Mouse (Mus musculus) spleen, adult 12 weeks (tissue): Measurements from ENCODE around the gene Nfatc3.

ENCODE experiments used
- DNase-seq: peaks from one replicate; pipeline ENCODE4 v3.0.0; 2022; ENCODE audit warnings: low spot score

Nfatc3 gene

GRCm38 (mm10) chr8:106147868-106148565 is 89.4 kb downstream of the Nfatc3 start:
- no peak for DNase-seq

- DNase-seq = no peak
Observed at GRCm38 (mm10) chr8:106149025-106149424, 90.4 kb downstream of the Nfatc3 start.

GRCm38 (mm10) chr8:106149801-106150652 is 91.4 kb downstream of the Nfatc3 start, which contains the start of gene Pla2g15:
Pla2g15 (plus strand) TSS chr8:106150399.
- DNase-seq = peak; percentile 84

GRCm38 (mm10) chr8:106150653-106151000 is 92.0 kb downstream of the Nfatc3 start:
- DNase-seq = no peak

- DNase-seq = no peak
Observed at GRCm38 (mm10) chr8:106151041-106151440, 92.4 kb downstream of the Nfatc3 start.

- DNase-seq = no peak
Observed at GRCm38 (mm10) chr8:106152876-106153275, 94.2 kb downstream of the Nfatc3 start.

GRCm38 (mm10) chr8:106157419-106157818 is 98.8 kb downstream of the Nfatc3 start:
- no peak for DNase-seq

- no peak for DNase-seq
Observed at GRCm38 (mm10) chr8:106158381-106158780, 99.7 kb downstream of the Nfatc3 start.

GRCm38 (mm10) chr8:106159876-106160275 is 101.2 kb downstream of the Nfatc3 start:
- DNase-seq = no peak

GRCm38 (mm10) chr8:106163251-106163650 is 104.6 kb downstream of the Nfatc3 start:
- no peak for DNase-seq

- peak; percentile 56 for DNase-seq
Observed at GRCm38 (mm10) chr8:106165460-106165859, 106.8 kb downstream of the Nfatc3 start.

GRCm38 (mm10) chr8:106168356-106169016 is 109.8 kb downstream of the Nfatc3 start, which contains the start of gene Slc7a6:
Slc7a6 (plus strand) TSS chr8:106168857.
- peak; percentile 77 for DNase-seq

- DNase-seq = peak; percentile 8
Observed at GRCm38 (mm10) chr8:106169017-106169933, 110.6 kb downstream of the Nfatc3 start.

GRCm38 (mm10) chr8:106169934-106170480 is 111.4 kb downstream of the Nfatc3 start:
- no peak for DNase-seq

GRCm38 (mm10) chr8:106173566-106173965 is 114.9 kb downstream of the Nfatc3 start:
- no peak for DNase-seq

- DNase-seq = no peak
Observed at GRCm38 (mm10) chr8:106176891-106177290, 118.3 kb downstream of the Nfatc3 start.

- no peak for DNase-seq
Observed at GRCm38 (mm10) chr8:106177594-106177993, 119.0 kb downstream of the Nfatc3 start.

GRCm38 (mm10) chr8:106178428-106178827 is 119.8 kb downstream of the Nfatc3 start:
- DNase-seq = no peak
